Mouse (Mus musculus) cerebellum, adult 9-11 months (tissue): ENCODE data around the gene Shmt2.

Experiments
- DNase-seq: peaks from one replicate; pipeline ENCODE4 v3.0.0; 2022

The Shmt2 gene

GRCm38 (mm10) chr10:127471281-127471988, 50.8 kb downstream of the Shmt2 start:
- no peak for DNase-seq
